Mouse (Mus musculus): ENCODE data around the gene Wdr86. TPM values are rescaled to one million over a fixed set of nuclear protein-coding genes. Genes with fewer than 3 reads are reported as not detected.

Wdr86 gene
- polyA plus RNA-seq, 1 experiment from 2014 or later = 8.0 TPM

GRCm38 (mm10) chr5:24674238-24674637, 56.3 kb downstream of the Wdr86 start:
- 29% methylated on average over 4 of the region's 4 CpGs for WGBS
- Histone ChIP-seq H3K9me3 (ENCODE audit: control insufficient read depth, low read length) (no peaks in the 10 kb centered on the region; the same call in 1 of the 2 replicates), H3K9ac (ENCODE audit: low read depth, low read length) (no peak overlapping the region), H3K4me3 (ENCODE audit: low read length) (no peak overlapping the region), H3K27ac (ENCODE audit: low read depth, low read length) (no peak overlapping the region), H3K36me3 (ENCODE audit: control insufficient read depth, insufficient read depth, low read length) (no peaks in the 10 kb centered on the region), H3K4me2 (ENCODE audit: low read length) (no peak overlapping the region), H3K27me3 (replicated peaks; ENCODE audit: control insufficient read depth, insufficient read depth, low read length) (no peaks in the 10 kb centered on the region), H3K4me1 (ENCODE audit: control insufficient read depth, insufficient read depth, low read depth, low read length) (no peaks in the 10 kb centered on the region)
- ATAC-seq = peak; percentile 83

Other genes with a start within 250 kb of the Wdr86 start
- gene Gbx1, start 203.5 kb downstream of the Wdr86 start, polyA plus RNA-seq (2015; fragmentation: Nextera tagmentation; extraction: Ambion mirVana) = 2.3 and 3.0 TPM in 2 replicates
- gene Asb10, start 189.7 kb downstream of the Wdr86 start, polyA plus RNA-seq (2015; fragmentation: Nextera tagmentation; extraction: Ambion mirVana) = 0.18 and 0.21 TPM in 2 replicates
- gene 4931409K22Rik, start 173.9 kb downstream of the Wdr86 start, polyA plus RNA-seq (2015; fragmentation: Nextera tagmentation; extraction: Ambion mirVana) = 0.13 and 0.15 TPM in 2 replicates
- gene Abcf2, start 153.3 kb downstream of the Wdr86 start, polyA plus RNA-seq (2015; fragmentation: Nextera tagmentation; extraction: Ambion mirVana) = 80.9 and 84.8 TPM in 2 replicates
- gene Chpf2, start 144.0 kb downstream of the Wdr86 start, polyA plus RNA-seq (2015; fragmentation: Nextera tagmentation; extraction: Ambion mirVana) = 20.6 and 21.9 TPM in 2 replicates
- gene Smarcd3, start 106.3 kb downstream of the Wdr86 start, polyA plus RNA-seq (2015; fragmentation: Nextera tagmentation; extraction: Ambion mirVana) = 128 and 133 TPM in 2 replicates
- gene Nub1, start 45.2 kb downstream of the Wdr86 start, polyA plus RNA-seq (2015; fragmentation: Nextera tagmentation; extraction: Ambion mirVana) = 48.8 and 49.5 TPM in 2 replicates
- 1.3 and 1.6 TPM in 2 replicates for gene Crygn, start 27.3 kb upstream of the Wdr86 start, polyA plus RNA-seq (2015; fragmentation: Nextera tagmentation; extraction: Ambion mirVana)
- 247 and 275 TPM in 2 replicates for gene Rheb, start 111.9 kb upstream of the Wdr86 start, polyA plus RNA-seq (2015; fragmentation: Nextera tagmentation; extraction: Ambion mirVana)

Data from hindbrain, embryonic 16.5 days (tissue).